Mouse (Mus musculus): ENCODE measurements at regions not wholly inside any gene's neighbourhood (a gene's known extent, or its start where the extent isn't known, plus 50 kb on each side); places are given as distances from the start of the nearest gene placed in this dataset.

DNA sequence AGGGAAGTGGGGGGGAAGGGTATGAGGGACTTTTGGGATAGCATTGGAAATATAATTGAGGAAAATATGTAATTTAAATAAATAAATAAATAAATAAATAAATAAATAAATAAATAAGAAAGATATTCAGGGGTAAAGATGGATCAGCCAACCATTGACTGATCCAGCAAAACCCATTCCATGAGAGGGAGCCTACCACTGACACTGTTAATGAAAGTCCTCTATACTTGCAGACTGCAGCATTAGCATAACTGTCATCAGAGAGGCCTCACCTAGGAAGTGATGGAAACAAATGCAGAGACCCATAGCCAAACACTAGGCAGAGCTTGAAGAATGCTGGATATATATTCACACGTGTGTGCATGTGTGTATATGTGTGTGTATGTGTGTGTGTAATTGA, 993.3 kb downstream of the Defb40 start:
- no peak for TF ChIP-seq CTCF (IDR thresholded peaks at IDR 0.05; ENCODE audit: low read depth, low read length)
- TF ChIP-seq POLR2A (IDR thresholded peaks at IDR 0.05; ENCODE audit: insufficient read depth, low read length) = no peak
- TF ChIP-seq EP300 (IDR thresholded peaks at IDR 0.05; ENCODE audit: insufficient read depth, low read depth, low read length) = no peak
